Mouse (Mus musculus): Measurements from ENCODE around the gene Necab3.

Necab3 gene

DNA sequence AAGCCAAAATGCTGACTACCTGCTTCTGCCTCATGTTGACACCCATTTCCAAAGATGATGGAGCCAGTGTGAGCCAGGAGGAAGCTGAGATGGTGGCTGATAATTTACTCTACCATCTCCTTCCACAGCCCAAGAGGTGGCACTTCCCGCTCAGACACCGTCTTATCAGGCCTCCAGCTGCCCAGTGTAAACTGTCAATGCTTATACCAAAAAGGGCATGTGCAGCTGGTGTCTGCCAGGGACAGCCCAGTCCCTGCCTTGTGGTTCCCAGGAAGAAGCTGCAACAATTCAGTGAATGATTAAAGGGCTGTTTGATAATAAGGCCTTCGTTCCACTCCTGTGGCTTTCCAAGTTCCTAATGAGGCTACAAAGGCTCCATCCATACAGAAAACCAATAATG, 20.0 kb downstream of the Necab3 start:
- DNase-seq: no peak

DNA sequence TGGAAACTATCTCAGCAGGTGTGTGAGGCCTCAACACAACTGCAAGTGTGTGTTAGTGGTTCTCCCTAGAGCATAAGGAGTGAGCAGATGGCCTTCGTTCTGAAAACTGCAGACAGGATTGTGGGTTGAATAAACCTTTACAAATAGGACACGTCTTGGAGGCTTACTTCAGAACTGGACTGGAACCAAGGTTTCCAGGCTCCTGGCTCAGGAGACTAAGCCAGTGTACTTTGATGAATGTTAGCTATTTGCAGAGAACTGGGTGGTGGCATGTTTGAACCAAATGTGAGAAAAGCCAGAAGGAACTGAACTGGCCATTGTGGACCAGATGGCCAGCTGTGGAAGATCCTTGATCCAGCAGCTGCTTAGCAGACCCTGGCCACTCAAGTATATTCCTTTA, 20.4 kb downstream of the Necab3 start:
- DNase-seq: no peak

DNA sequence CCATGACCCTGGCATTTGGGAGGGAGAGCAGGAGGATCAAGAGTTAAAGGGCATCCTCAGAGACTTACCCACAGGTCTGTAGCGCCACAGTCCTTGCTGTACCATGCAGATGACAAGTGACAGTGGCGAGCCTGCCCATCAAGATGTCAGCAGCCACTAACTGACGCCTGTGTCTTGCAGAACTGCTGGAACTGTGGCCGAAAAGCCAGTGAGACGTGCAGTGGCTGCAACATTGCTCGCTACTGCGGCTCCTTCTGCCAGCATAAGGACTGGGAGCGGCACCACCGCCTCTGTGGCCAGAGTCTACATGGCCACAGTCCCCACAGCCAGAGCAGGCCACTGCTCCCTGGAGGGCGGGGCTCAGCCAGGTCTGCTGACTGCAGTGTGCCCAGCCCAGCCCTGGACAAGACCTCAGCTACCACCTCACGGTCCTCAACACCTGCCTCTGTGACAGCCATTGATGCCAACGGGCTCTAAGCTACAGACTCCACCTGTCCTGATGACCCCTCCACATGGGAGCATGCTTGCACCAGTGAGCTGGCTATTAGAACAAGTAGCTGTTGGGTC, 23.9 kb downstream of the Necab3 start:
- DNase-seq: no peak

DNA sequence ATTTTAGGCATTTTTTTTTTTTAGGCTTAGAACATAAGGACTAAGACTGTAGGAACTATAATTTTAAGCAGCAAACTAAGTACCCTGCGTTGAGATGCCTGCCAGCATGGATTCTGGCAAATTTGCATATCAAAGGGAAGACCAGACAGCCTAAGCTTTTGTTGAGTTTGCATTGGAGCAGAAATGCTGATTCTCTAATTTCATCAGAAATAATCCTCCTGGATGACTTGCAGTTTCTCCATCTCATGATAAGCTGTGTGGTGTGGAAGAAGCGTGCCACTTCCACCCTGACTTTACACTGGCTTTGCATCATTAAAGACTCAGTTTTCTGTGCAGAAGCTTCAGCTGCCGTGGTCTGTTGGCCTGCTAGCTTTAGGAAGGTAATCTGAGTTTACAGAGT, 25.8 kb downstream of the Necab3 start:
- no peak for DNase-seq

DNA sequence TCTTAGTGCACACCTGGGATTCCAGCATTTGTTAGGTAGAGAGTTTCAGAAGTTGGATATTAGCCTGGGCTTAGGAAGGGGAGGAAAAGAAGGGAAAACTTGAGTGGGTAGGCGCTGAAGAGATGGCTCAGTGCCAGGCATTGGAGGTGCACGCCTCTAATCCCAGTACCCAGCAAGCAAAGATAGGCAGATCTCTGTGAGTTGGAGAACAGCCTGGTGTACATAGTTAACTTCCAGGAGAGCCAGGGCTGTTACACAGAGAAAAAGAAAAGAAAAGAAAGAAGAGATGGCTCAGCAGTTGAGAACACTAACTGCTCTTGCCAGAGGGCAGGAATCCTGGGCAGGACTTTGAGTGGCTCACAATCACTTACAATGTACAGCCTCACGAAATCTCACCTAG, 32.2 kb downstream of the Necab3 start:
- DNase-seq: no peak

DNA sequence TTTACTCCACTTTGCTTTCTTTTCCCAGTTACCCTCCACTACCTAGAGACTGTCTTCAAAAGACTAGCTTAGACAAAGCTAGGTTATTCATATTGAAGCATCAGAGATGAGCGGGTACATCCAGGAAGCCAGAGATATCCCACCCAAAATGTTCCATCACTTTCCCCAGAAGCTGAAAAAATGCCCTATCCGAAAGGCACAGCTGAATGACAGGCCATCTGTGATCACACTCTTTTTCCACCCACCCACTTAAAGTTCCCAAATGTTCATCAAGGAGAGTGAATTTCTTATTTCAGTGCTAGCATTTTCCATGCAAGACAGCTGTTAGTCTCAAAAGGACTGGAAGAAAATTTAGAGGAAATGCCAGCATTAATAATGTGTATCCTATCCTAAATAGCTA, 33.4 kb downstream of the Necab3 start:
- DNase-seq: no peak

DNA sequence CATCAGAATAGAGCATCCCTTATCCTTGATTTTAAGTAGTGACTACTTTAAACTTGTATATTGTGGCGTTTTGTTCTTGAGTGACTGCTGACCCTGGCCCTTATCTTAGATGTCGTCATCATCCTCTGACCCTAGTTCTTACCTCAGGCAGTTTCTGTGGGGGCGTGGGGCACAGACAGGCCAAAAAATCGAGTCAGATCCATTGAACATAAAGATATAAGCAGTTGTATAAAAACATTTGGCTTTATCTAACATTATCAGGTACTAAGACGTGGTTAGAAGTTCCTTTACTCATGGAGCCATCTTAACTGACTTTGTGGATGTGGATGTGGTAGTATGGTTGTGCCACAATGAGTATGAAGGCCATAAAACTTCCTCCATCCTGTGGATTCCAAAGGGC, 36.4 kb downstream of the Necab3 start:
- DNase-seq: no peak

DNA sequence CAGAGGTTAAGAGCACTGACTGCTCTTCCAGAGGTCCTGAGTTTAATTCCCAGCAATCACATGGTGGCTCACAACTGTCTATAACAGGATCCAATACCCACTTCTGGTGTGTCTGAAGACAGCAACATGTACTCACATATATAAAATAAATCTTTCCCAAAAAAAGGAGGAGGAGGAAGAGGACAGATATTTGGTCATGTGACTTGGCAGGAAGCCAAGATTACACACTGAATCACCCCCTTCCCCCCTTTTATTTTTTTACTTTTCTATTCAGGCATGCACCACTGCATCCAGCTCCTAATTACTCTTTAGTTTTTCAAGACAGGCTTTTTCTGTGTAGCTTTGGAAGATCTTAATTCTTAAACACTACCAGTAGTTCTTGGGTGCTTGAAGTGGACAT, 37.2 kb downstream of the Necab3 start:
- DNase-seq: no peak

DNA sequence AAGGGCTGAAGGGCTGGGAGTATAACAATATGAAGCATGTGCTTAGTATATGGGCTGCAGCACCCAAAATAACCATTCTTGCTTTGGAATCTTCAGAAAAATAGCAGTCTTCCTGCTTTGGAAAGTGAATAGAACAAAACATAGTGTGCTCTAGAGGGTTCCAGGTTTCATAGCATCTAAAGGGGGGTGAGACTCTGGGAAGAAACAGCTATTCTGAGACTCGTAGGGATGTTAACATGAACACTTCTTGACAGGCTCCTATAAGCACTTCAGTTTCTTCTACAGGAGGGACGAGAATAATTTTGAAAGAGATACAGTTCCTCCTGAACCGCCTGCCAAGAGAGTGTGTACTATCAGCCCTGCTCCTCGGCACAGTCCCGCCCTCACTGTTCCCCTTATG, 41.3 kb downstream of the Necab3 start:
- no peak for DNase-seq

DNA sequence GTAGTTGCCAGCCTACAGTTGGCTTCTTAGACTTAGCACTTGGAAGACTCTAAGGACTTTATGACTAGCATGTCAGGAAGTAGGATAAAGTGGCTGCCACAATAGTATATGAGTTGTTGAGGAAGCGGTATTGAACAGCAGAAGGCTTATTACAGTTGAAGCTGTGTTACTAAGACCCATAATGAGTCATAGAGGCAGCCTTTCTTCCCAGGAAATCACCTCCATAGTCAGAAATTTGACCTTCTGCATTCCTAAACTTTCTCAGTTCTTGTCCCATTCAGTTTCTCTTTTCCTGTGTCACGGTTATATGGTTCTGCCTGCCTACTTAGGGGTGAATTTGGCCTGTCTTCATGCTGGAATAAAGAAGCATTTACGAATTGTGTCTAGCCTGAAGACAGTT, 41.7 kb downstream of the Necab3 start:
- DNase-seq: no peak

DNA sequence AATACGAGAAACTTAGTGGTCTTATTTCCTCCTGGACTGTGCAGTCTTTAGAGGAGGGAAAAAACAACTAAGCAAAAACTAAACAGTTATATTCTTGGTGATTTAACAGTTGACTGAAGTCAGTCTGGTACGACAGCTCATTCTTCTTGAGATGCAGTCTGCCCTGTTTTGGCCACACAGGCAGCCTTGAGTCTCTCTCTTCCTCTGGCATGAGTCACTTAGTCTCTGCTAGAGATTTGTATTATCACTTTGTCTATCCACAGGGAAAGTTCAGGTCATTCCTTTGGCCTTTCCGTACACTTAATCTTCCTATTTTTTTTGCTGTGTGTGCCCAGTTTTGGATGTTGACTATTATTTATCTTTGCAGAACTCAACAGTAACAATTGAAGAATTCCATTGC, 48.5 kb downstream of the Necab3 start:
- DNase-seq: no peak

DNA sequence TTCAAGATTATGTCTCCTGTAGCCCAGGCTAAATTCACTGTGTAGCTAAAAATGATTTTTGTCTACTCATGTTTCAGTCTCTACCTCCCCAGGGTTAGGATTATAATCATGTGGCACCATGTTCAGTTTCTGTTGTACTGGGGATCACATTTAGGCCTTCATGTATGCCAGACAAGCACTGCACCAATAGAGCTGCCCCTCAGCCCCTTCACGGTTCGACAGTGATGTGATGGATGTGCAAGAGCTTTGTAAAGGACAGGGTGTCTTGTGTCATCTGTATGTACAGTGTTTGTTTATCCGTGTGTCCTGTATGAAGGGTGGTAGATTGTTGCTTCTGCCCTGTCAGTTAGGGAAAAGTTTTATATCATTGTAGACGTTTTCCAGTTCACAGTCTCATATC, 50.2 kb downstream of the Necab3 start:
- DNase-seq: no peak

DNA sequence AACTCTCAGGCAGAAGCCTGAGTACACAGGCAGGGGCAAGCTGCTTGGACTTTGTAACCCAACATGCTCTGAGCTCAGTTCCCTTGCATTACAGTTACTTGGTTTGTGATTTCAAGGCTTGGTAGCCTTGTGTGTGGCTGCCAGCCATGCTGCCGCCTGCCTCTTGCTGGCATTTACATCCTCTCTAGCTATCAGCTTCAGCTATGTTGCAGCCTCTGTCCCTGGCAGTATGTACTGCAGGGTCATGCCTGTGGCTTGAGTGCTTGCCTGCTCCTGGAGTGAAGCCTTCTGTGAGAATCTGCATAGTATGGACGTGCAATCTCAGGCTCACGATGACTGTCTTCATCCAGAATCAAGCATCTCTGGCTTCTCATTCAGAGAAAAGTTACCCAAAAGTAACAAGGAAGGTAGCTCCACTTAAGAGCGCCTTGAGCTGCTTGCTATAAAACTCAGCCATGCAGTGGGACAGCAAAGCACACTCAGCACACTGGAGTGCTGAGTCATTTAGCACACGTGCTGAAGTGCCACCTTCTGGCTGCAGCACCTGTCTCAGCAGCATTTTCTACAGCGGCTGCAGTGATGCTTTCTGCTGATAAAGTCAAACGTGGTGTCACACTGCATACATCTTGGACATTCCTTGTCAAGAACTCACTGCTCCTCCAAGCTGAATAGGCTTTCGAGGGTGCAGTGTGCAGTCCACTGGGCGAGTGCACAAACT, 51.0 kb downstream of the Necab3 start:
- peak; percentile 36 for DNase-seq

DNA sequence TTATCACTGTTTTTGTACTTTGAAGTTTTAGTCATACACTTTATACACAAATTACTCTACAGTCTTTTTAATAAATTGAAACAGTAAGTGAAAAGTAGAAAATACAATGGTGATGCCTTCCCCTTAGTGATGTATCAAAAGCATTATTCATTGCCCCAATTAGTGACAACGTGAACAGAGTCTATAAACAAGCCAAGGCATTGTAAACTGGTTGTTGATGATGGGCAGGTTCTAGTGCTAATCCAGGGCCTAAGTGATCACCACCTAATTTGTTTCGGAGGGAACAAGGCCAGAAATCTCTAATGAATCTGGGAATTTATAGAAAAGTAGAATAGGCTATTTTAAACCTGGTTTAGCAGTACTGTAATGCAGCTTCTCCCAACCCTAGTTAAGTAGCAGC, 51.6 kb downstream of the Necab3 start:
- no peak for DNase-seq

DNA sequence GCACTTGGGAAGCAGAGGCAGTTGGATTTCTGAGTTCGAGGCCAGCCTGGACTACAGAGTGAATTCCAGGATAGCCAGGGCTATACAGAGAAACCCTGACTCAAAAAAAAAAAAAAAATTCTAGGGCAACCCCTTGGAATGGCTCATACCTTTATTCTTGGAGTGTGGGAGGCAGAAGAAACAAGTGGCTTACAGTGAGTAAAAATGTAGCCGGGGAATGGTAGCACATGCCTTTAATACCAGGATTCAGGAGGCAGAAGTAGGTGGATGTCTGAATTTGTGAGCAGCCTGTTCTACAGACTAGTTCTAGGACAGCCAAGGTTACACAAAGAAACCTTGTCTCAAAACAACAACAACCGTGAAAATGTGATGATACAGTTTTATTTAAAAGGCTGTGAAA, 57.9 kb downstream of the Necab3 start:
- no peak for DNase-seq

DNA sequence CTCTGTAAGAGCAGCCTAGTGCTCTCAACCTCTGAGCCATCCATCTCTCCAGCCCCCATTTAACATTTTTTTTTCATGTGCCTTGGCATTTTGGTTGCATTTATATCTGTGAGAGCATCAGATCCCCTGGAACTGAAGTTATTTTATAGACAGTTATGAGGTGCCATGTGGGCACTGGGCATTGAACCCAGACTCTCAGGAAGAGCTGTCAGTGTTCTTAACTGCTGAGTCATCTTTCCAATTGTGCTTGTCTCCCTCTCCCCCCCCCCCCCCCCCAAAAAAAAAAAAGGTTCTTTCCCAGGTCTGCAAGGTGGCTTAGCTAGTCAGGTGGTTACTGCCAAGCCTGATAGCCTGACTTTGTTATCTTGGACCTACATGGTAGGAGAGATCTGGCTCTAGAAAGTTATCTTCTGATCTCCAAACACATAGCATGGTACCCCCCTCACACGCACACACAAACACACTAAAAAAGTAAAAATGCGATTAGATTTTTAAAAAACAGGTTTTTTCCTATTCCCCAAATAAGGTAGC, 58.9 kb downstream of the Necab3 start:
- no peak for DNase-seq

DNA sequence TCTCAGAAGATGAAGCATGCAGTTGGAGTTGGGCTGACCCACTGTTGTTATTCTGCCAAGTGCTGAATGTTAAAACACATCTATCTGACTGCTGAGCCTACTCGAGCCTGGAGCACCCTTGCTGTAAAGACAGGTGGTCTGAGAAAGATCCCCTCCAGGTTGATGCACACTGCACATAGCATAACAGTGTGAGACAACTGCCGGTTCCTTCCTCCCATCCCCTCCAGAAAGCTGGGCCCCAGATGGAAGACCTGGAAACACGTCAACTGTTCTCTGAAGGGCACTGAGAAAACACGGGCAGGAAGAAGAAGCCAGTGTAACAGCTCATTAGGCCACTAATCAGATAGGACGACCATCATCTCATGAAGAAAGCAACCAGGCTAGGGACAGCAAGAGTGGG, 60.1 kb downstream of the Necab3 start:
- DNase-seq: no peak

DNA sequence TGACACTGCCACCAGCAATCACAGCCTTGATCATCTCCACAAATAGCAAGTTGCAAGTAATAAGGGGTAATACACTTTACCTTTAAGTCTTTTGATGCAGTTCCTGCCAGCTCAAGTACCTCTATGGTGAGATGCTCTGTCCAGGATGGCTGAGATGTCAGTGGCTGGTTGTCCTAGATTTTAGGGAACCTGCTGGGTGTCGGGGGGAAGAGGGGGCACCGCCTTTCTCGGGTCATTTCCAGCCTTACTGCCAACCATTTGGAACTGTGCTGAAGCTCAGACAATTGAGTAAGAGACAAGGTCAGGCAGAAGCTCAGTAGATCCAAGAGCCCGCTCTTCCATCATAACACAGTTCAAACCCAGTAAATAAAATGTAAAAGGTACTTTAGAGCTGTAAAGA, 63.7 kb downstream of the Necab3 start:
- no peak for DNase-seq

All from kidney, postnatal 10 days (tissue).